ENCODE assay signal across 23 mouse cellular contexts in genomic region chr12:108901346-108901745, GRCm38 (mm10). TPM values are rescaled to one million over a fixed set of nuclear protein-coding genes. Genes with fewer than 3 reads are reported as not detected.
A peak's percentile ranks its signal among the peaks of the same experiment; 100 is the strongest.
DNase-seq lines count a peak whose midpoint lies in the region; ATAC-seq and TF ChIP-seq lines count a peak whose summit lies in the region.
"Had no signal": no experiment of that assay in that cellular context is flagged by ENCODE, and none has a peak within 500 bp of the region (broad histone marks: within the 10 kb centered on the region; RNA-seq: fewer than 3 reads in every experiment).

No protein-coding gene starts in this region.

- TF ChIP-seq EP300 in stomach, postnatal 0 days (optimal IDR thresholded peaks at IDR 0.05): no peak

- ATAC-seq in stomach, embryonic 14.5 days (ENCODE audit: insufficient number of reproducible peaks, insufficient read depth, low FRiP score, low read depth): peak; percentile 76; the same call in 1 of the 2 replicates
- ATAC-seq in stomach, postnatal 0 days (ENCODE audit: low FRiP score, low TSS enrichment): no peak
- peak; percentile 62 for ATAC-seq in intestine, embryonic 15.5 days
- ATAC-seq in stomach, embryonic 16.5 days (ENCODE audit: insufficient read depth, low FRiP score): peak; percentile 46
- ATAC-seq in neural tube, embryonic 15.5 days (ENCODE audit: low FRiP score): no peak
- ATAC-seq: forebrain, postnatal 0 days; inflammation-experienced regulatory T-cells, adult 6 months had no signal

- H3K9me3 ChIP-seq in stomach, embryonic 14.5 days (ENCODE audit: control insufficient read depth, low read depth, low read length): no peaks in the 10 kb centered on the region
- H3K9me3 ChIP-seq in stomach, postnatal 0 days (ENCODE audit: control insufficient read depth, low read length): no peaks in the 10 kb centered on the region
- no peaks in the 10 kb centered on the region for H3K9me3 ChIP-seq in intestine, embryonic 15.5 days
- H3K9me3 ChIP-seq in stomach, embryonic 16.5 days (replicated peaks; ENCODE audit: control insufficient read depth, low read length): no peaks in the 10 kb centered on the region
- H3K9me3 ChIP-seq in neural tube, embryonic 15.5 days (replicated peaks): no peaks in the 10 kb centered on the region
- H3K9me3 ChIP-seq: heart, embryonic 13.5 days; hindbrain, embryonic 12.5 days; limb, embryonic 15.5 days; midbrain, embryonic 12.5 days had no signal

- H3K27me3 ChIP-seq in stomach, embryonic 14.5 days (ENCODE audit: control insufficient read depth, insufficient read depth, low read length): no peaks in the 10 kb centered on the region
- no peaks in the 10 kb centered on the region for H3K27me3 ChIP-seq in stomach, postnatal 0 days (ENCODE audit: control insufficient read depth, insufficient read depth, low read length)
- no peaks in the 10 kb centered on the region for H3K27me3 ChIP-seq in intestine, embryonic 15.5 days (replicated peaks)
- H3K27me3 ChIP-seq in stomach, embryonic 16.5 days (ENCODE audit: control insufficient read depth, insufficient read depth, low read length): no peaks in the 10 kb centered on the region
- H3K27me3 ChIP-seq in neural tube, embryonic 15.5 days (replicated peaks): no peaks in the 10 kb centered on the region
- H3K27me3 ChIP-seq: hindbrain, embryonic 12.5 days; midbrain, embryonic 12.5 days had no signal

- H3K9ac ChIP-seq in stomach, embryonic 14.5 days (replicated peaks; ENCODE audit: low read depth, low read length): no peak overlapping the region
- no peak overlapping the region for H3K9ac ChIP-seq in stomach, postnatal 0 days (ENCODE audit: low read length)
- no peak overlapping the region for H3K9ac ChIP-seq in intestine, embryonic 15.5 days
- no peak overlapping the region for H3K9ac ChIP-seq in stomach, embryonic 16.5 days (ENCODE audit: low read length)
- no peak overlapping the region for H3K9ac ChIP-seq in neural tube, embryonic 15.5 days (replicated peaks)
- H3K9ac ChIP-seq: forebrain, postnatal 0 days; heart, embryonic 13.5 days; limb, embryonic 15.5 days; liver, embryonic 14.5 days; midbrain, embryonic 12.5 days had no signal

- no peak overlapping the region for H3K4me2 ChIP-seq in stomach, embryonic 14.5 days (replicated peaks; ENCODE audit: low read depth, low read length)
- H3K4me2 ChIP-seq in stomach, postnatal 0 days (replicated peaks; ENCODE audit: low read depth): no peak overlapping the region
- 0 out of 2 replicates have a peak overlapping the region, but pooled peaks have one; percentile 17 for H3K4me2 ChIP-seq in intestine, embryonic 15.5 days (replicated peaks)
- H3K4me2 ChIP-seq in stomach, embryonic 16.5 days (ENCODE audit: low read depth, low read length): no peak overlapping the region
- H3K4me2 ChIP-seq in neural tube, embryonic 15.5 days: no peak overlapping the region
- H3K4me2 ChIP-seq: heart, embryonic 13.5 days; hindbrain, embryonic 12.5 days; limb, embryonic 15.5 days; midbrain, embryonic 12.5 days had no signal

- 13% methylated on average over 5 of the region's 5 CpGs for WGBS in stomach, embryonic 14.5 days
- 25% methylated on average over 5 of the region's 5 CpGs for WGBS in stomach, postnatal 0 days
- WGBS in intestine, embryonic 15.5 days: 31% methylated on average over 5 of the region's 5 CpGs
- 27% methylated on average over 5 of the region's 5 CpGs for WGBS in stomach, embryonic 16.5 days
- 61% methylated on average over 5 of the region's 5 CpGs for WGBS in neural tube, embryonic 15.5 days

- peak overlapping the region; percentile 82 for H3K27ac ChIP-seq in stomach, embryonic 14.5 days (ENCODE audit: low read length)
- no peak overlapping the region for H3K27ac ChIP-seq in stomach, postnatal 0 days (replicated peaks)
- peak overlapping the region; percentile 60 for H3K27ac ChIP-seq in intestine, embryonic 15.5 days
- H3K27ac ChIP-seq in stomach, embryonic 16.5 days (ENCODE audit: low read length): peak overlapping the region; percentile 66
- no peak overlapping the region for H3K27ac ChIP-seq in neural tube, embryonic 15.5 days (replicated peaks)
- H3K27ac ChIP-seq: heart, adult 2 months; heart, embryonic 13.5 days; hindbrain, embryonic 12.5 days; left cerebral cortex, adult 2 months; limb, embryonic 15.5 days; liver, embryonic 14.5 days; macrophage; midbrain, embryonic 12.5 days had no signal

- peak; percentile 32 for DNase-seq in kidney, postnatal 14 days
- no peak for DNase-seq in kidney, postnatal 25 days
- no peak for DNase-seq in stomach, postnatal 0 days (ENCODE audit: low spot score)
- no peak for DNase-seq in B cell, adult 2 months
- DNase-seq: cerebellum, adult 11 months; cerebellum, adult 9-11 months; forebrain, postnatal 0 days; gastrocnemius, postnatal 36 days; heart, adult 2 months; heart, postnatal 14 days; thymus, postnatal 25 days had no signal

- peaks cover 19% of the 10 kb centered on the region; the same call in 1 of the 2 replicates for H3K4me1 ChIP-seq in stomach, embryonic 14.5 days (ENCODE audit: control insufficient read depth, insufficient read depth, low read length)
- no peaks in the 10 kb centered on the region for H3K4me1 ChIP-seq in stomach, postnatal 0 days (replicated peaks; ENCODE audit: control insufficient read depth, insufficient read depth)
- H3K4me1 ChIP-seq in intestine, embryonic 15.5 days (replicated peaks): peaks cover 15% of the 10 kb centered on the region
- peaks cover 28% of the 10 kb centered on the region for H3K4me1 ChIP-seq in stomach, embryonic 16.5 days (ENCODE audit: control insufficient read depth, insufficient read depth, low read length)
- H3K4me1 ChIP-seq in neural tube, embryonic 15.5 days: peaks cover 25% of the 10 kb centered on the region

- TF ChIP-seq CTCF in stomach, postnatal 0 days (IDR thresholded peaks at IDR 0.05; ENCODE audit: low read depth): no peak

- no peaks in the 10 kb centered on the region; the same call in 1 of the 2 replicates for H3K36me3 ChIP-seq in stomach, embryonic 14.5 days (ENCODE audit: control insufficient read depth, insufficient read depth, low read length)
- H3K36me3 ChIP-seq in stomach, postnatal 0 days (ENCODE audit: control insufficient read depth, insufficient read depth, low read length): peaks cover 2% of the 10 kb centered on the region; the same call in 1 of the 2 replicates
- H3K36me3 ChIP-seq in intestine, embryonic 15.5 days: no peaks in the 10 kb centered on the region
- no peaks in the 10 kb centered on the region for H3K36me3 ChIP-seq in stomach, embryonic 16.5 days (ENCODE audit: control insufficient read depth, insufficient read depth, low read length)
- H3K36me3 ChIP-seq in neural tube, embryonic 15.5 days: no peaks in the 10 kb centered on the region

- H3K4me3 ChIP-seq in stomach, embryonic 14.5 days (ENCODE audit: low read depth, low read length): no peak overlapping the region
- no peak overlapping the region for H3K4me3 ChIP-seq in stomach, postnatal 0 days (ENCODE audit: low read depth, low read length)
- H3K4me3 ChIP-seq in intestine, embryonic 15.5 days (replicated peaks): no peak overlapping the region
- H3K4me3 ChIP-seq in stomach, embryonic 16.5 days (replicated peaks; ENCODE audit: low read length): no peak overlapping the region
- H3K4me3 ChIP-seq in neural tube, embryonic 15.5 days (replicated peaks): no peak overlapping the region
- H3K4me3 ChIP-seq: heart, adult 2 months; heart, embryonic 13.5 days; hindbrain, embryonic 12.5 days; left cerebral cortex, adult 2 months; limb, embryonic 15.5 days; midbrain, embryonic 12.5 days had no signal

RNA-seq across cellular contexts. Expression of gene Wars, which starts 7.4 kb away (rescaled TPM):
- 94.2 and 100 TPM in 2 replicates for polyA plus RNA-seq in stomach, embryonic 14.5 days (2014; fragmentation: Nextera tagmentation; extraction: Ambion mirVana)
- 70.7 and 76.0 TPM in 2 replicates for polyA plus RNA-seq in stomach, postnatal 0 days (2015; fragmentation: Nextera tagmentation; extraction: Ambion mirVana)
- polyA plus RNA-seq in intestine, embryonic 15.5 days (2015; fragmentation: Nextera tagmentation; extraction: Ambion mirVana): 81.9 and 85.5 TPM in 2 replicates
- polyA plus RNA-seq in stomach, embryonic 16.5 days (2015; fragmentation: Nextera tagmentation; extraction: Ambion mirVana): 90.5 and 102 TPM in 2 replicates
- polyA plus RNA-seq in neural tube, embryonic 15.5 days (2015; fragmentation: Nextera tagmentation; extraction: Ambion mirVana): 100 and 102 TPM in 2 replicates

RNA-seq across cellular contexts. Expression of gene Wdr25, which starts 7.9 kb away (rescaled TPM):
- polyA plus RNA-seq in stomach, embryonic 14.5 days (2014; fragmentation: Nextera tagmentation; extraction: Ambion mirVana): 6.8 and 6.9 TPM in 2 replicates
- polyA plus RNA-seq in stomach, postnatal 0 days (2015; fragmentation: Nextera tagmentation; extraction: Ambion mirVana): 3.2 and 3.9 TPM in 2 replicates
- polyA plus RNA-seq in intestine, embryonic 15.5 days (2015; fragmentation: Nextera tagmentation; extraction: Ambion mirVana): 5.7 and 8.3 TPM in 2 replicates
- polyA plus RNA-seq in stomach, embryonic 16.5 days (2015; fragmentation: Nextera tagmentation; extraction: Ambion mirVana): 7.3 and 7.6 TPM in 2 replicates
- 7.4 and 7.6 TPM in 2 replicates for polyA plus RNA-seq in neural tube, embryonic 15.5 days (2015; fragmentation: Nextera tagmentation; extraction: Ambion mirVana)

Comparison
In these comparisons a context has a peak if more than half of its experiments do, and no peak if none do; other contexts are left out.
1. ATAC-seq: peak in stomach, embryonic 14.5 days (single experiment), intestine, embryonic 15.5 days (single experiment) and stomach, embryonic 16.5 days (single experiment); none in stomach, postnatal 0 days (single experiment) and neural tube, embryonic 15.5 days (single experiment).
2. H3K27ac ChIP-seq: peak in stomach, embryonic 14.5 days (single experiment), intestine, embryonic 15.5 days (single experiment) and stomach, embryonic 16.5 days (single experiment); none in stomach, postnatal 0 days (single experiment) and neural tube, embryonic 15.5 days (single experiment).